Mouse (Mus musculus) MEL (cell line): ENCODE results near the gene Gm17359.

ENCODE experiments used
- CHD1 ChIP-seq: IDR thresholded peaks from 2 replicates; pipeline ENCODE4 v1.6.1; 2012; ENCODE audit warnings: low read depth, mild to moderate bottlenecking, inconsistent platforms, low read length, improper control_type of control experiment
- CTCF ChIP-seq, 3 experiments: IDR thresholded peaks in 2 of 3; conservative IDR thresholded peaks in 1 of 3; 2 replicates each; pipeline ENCODE4 v1.5.1; 2011 to 2012; ENCODE audit warnings: low read length in 3 of 3, low read depth in 2 of 3, mild to moderate bottlenecking in 2 of 3, improper control_type of control experiment in 1 of 3, inconsistent platforms in 1 of 3, mixed read lengths in 1 of 3, moderate library complexity in 1 of 3; ENCODE audit not compliant: control insufficient read depth in 1 of 3, insufficient read depth in 1 of 3, poor library complexity in 1 of 3, severe bottlenecking in 1 of 3
- E2F4 ChIP-seq: IDR thresholded peaks from 2 replicates; pipeline ENCODE4 v1.6.1; 2011; ENCODE audit warnings: low read depth, low read length, improper control_type of control experiment, borderline replicate concordance
- EP300 ChIP-seq, 2 experiments: IDR thresholded peaks; 2 replicates each; pipeline ENCODE4 v1.6.1; 2011; ENCODE audit warnings: improper control_type of control experiment in 2 of 2, low read length in 2 of 2, low read depth in 1 of 2, mild to moderate bottlenecking in 1 of 2
- GABPA ChIP-seq: IDR thresholded peaks from 2 replicates; pipeline ENCODE4 v1.6.1; 2012; ENCODE audit warnings: low read depth, mild to moderate bottlenecking, inconsistent platforms, low read length, improper control_type of control experiment, moderate library complexity
- HCFC1 ChIP-seq: IDR thresholded peaks from 2 replicates; pipeline ENCODE4 v1.6.1; 2012; ENCODE audit warnings: low read depth, mild to moderate bottlenecking, inconsistent platforms, low read length, improper control_type of control experiment, moderate library complexity
- KAT2A ChIP-seq: conservative IDR thresholded peaks from 2 replicates; pipeline ENCODE4 v1.6.1; 2012; ENCODE audit warnings: low read depth, low read length, improper control_type of control experiment, inconsistent platforms
- MAFK ChIP-seq: IDR thresholded peaks from 2 replicates; pipeline ENCODE4 v1.6.1; 2011; ENCODE audit warnings: low read depth, mild to moderate bottlenecking, low read length, improper control_type of control experiment, borderline replicate concordance
- MAX ChIP-seq: IDR thresholded peaks from 2 replicates; pipeline ENCODE4 v1.6.1; 2011; ENCODE audit warnings: low read length, improper control_type of control experiment
- POLR2A ChIP-seq, 2 experiments: IDR thresholded peaks; 2 replicates each; pipeline ENCODE4 v1.6.1; 2011 to 2012; ENCODE audit warnings: low read length in 2 of 2, mild to moderate bottlenecking in 2 of 2, control low read depth in 1 of 2, improper control_type of control experiment in 1 of 2, low read depth in 1 of 2, moderate library complexity in 1 of 2; ENCODE audit not compliant: control insufficient read depth in 1 of 2, insufficient read depth in 1 of 2, poor library complexity in 1 of 2
- POLR2AphosphoS2 ChIP-seq: IDR thresholded peaks from 2 replicates; pipeline ENCODE4 v1.6.1; 2011; ENCODE audit warnings: low read length, improper control_type of control experiment
- USF1 ChIP-seq: IDR thresholded peaks from 2 replicates; pipeline ENCODE4 v1.6.1; 2014; ENCODE audit warnings: low read depth, mild to moderate bottlenecking, inconsistent platforms, low read length, improper control_type of control experiment, moderate library complexity
- USF2 ChIP-seq, 2 experiments: IDR thresholded peaks; 2 replicates each; pipeline ENCODE4 v1.6.1; 2011 to 2012; ENCODE audit warnings: improper control_type of control experiment in 2 of 2, low read length in 2 of 2, borderline replicate concordance in 1 of 2, inconsistent platforms in 1 of 2, low read depth in 1 of 2, mild to moderate bottlenecking in 1 of 2; ENCODE audit not compliant: insufficient read depth in 1 of 2
- ZMIZ1 ChIP-seq: IDR thresholded peaks from 2 replicates; pipeline ENCODE4 v1.6.1; 2012; ENCODE audit warnings: low read depth, mild to moderate bottlenecking, inconsistent platforms, low read length, improper control_type of control experiment, moderate library complexity

DNA sequence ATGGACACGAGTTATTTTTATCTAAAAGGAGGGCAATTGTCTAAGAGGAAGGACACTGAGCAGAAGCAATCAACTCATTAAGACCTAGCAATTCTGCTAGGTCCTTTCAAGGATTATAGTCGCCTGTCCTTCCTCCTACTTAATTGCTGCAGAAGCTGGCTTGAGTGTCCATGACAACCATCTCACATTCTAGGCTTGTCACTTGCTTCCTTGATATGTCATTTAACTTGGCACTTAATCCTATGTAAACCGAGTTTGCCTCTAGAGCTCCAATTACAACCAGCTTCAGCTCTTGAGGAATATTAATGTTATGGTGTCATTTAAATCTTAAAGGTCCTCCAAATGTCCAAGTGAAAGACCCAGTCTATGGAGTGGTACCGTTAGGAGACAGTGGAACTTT, 22.3 kb downstream of the Gm17359 start:
- no peak for TF ChIP-seq POLR2A (IDR thresholded peaks at IDR 0.05; ENCODE audit: control insufficient read depth in 1 of 2, insufficient read depth in 1 of 2, low read depth in 1 of 2, low read length in 2 of 2, poor library complexity in 1 of 2)
- no peak for TF ChIP-seq ZMIZ1
- no peak for TF ChIP-seq GABPA
- no peak for TF ChIP-seq CTCF (IDR thresholded peaks at IDR 0.05 in 2 of 3, conservative IDR thresholded peaks at IDR 0.05 in 1 of 3; ENCODE audit: control insufficient read depth in 1 of 3, insufficient read depth in 1 of 3, low read depth in 2 of 3, low read length in 3 of 3, poor library complexity in 1 of 3, severe bottlenecking in 1 of 3)
- no peak for TF ChIP-seq USF2 (IDR thresholded peaks at IDR 0.05; ENCODE audit: borderline replicate concordance in 1 of 2, insufficient read depth in 1 of 2, low read depth in 1 of 2, low read length in 2 of 2)
- TF ChIP-seq USF1: no peak
- TF ChIP-seq MAX: no peak
- no peak for TF ChIP-seq EP300 (IDR thresholded peaks at IDR 0.05; ENCODE audit: low read depth in 1 of 2, low read length in 2 of 2)
- no peak for TF ChIP-seq CHD1
- no peak for TF ChIP-seq KAT2A
- no peak for TF ChIP-seq POLR2AphosphoS2
- no peak for TF ChIP-seq E2F4
- TF ChIP-seq HCFC1: no peak
- TF ChIP-seq MAFK: no peak
